Mouse (Mus musculus): Measurements from ENCODE around the gene Cntn4. TPM values are rescaled to one million over a fixed set of nuclear protein-coding genes. Genes with fewer than 3 reads are reported as not detected.
"Not testable (repeated sequence)": the region's sequence is repeated elsewhere in the genome, so short reads cannot be mapped to it uniquely, and the experiment has no call there.

The Cntn4 gene
- polyA plus RNA-seq, 1 experiment = not detected

DNA sequence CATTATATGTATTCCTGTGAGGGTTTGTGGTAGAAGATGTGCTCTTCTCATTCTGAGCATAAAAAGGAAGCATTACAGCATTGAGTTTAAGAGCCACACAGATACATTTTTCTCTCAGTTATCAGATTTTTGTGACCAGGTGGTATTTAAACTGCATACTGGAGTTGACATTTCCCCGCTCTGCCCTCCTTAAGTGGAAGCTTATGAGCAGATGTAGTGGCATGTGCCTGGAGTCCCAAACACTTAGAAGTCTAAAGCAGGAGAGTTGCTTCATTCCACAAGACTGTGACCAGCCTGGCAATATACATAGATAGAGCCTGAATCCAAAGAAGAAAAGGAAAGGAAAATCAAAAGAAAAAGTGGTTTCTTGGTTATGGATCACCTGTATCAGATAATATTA lies 655.5 kb downstream of the Cntn4 start:
- Histone ChIP-seq H3K4me3 (ENCODE audit: insufficient read depth, low read depth, low read length) (no peak overlapping the region), H3K27ac (replicated peaks; ENCODE audit: low read depth, low read length) (no peak overlapping the region), H3K4me1 (ENCODE audit: control insufficient read depth, insufficient read depth, insufficient read length, low read length) (no peaks in the 10 kb centered on the region)

DNA sequence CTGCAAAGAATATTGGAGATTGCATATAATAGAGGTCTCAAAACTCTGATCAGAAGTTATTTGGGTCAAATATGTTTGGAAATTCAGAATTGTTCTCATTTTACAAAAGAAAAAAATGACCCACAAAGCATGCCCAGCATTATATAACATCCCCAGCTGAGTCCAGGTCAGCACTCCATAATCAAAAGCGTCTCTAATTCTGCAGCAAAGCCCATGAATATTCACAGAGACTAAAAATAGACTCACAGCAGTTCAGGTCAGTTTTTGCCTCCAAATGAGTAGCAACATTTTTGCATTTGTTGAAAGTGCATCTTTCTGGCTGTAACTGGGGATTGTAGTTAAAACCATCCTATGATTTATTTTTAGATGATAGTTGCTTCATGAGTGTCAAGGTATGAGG lies 657.6 kb downstream of the Cntn4 start:
- Histone ChIP-seq H3K27ac (replicated peaks; ENCODE audit: low read depth, low read length) (no peak overlapping the region), H3K4me1 (ENCODE audit: control insufficient read depth, insufficient read depth, insufficient read length, low read length) (no peaks in the 10 kb centered on the region)

DNA sequence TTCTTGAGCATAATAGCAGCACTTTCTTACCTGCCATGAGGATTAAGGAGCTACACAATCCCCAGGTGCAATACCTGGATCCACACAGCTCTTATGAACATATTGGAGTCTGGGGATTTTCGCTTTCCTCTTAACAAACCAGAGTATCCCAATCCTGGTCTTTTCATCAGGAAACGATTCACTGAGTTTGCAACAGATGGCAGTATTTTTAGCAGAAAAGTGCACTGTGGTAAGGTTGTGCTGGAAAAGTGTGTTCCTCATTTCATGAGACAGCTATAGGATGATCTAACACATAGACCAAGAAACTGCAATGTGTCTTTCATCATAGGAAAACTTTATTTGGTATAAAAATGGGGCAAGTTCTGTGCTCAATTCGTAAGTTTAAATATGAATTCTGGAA lies 659.3 kb downstream of the Cntn4 start:
- no peak overlapping the region for H3K4me3 ChIP-seq (ENCODE audit: insufficient read depth, low read depth, low read length)
- no peaks in the 10 kb centered on the region for H3K4me1 ChIP-seq (ENCODE audit: control insufficient read depth, insufficient read depth, insufficient read length, low read length)
- H3K27ac ChIP-seq (replicated peaks; ENCODE audit: low read depth, low read length) = no peak overlapping the region

More for the DNA sequence above, 657.6 kb downstream of the Cntn4 start:
- H3K4me3 ChIP-seq (ENCODE audit: insufficient read depth, low read depth, low read length) = no peak overlapping the region

DNA sequence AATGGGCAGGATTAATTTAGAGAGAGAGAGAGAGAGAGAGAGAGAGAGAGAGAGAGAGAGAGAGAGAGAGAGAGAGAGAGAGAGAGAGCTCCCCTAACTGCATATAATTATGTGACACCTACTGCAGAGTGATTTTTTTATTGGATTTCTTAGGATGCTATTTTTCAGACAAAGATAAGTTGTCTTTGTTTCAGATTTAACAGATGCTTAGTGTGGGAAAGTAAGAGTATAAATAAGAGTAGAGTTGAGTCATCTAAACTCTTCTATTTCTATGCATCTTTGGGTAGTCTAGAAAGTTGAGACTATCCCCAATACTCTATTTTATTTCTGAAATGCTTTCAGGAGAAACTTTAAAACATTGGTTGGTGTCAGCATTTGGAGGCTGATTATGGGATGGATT lies 660.4 kb downstream of the Cntn4 start:
- no peak overlapping the region for H3K27ac ChIP-seq (replicated peaks; ENCODE audit: low read depth, low read length)
- H3K4me1 ChIP-seq (ENCODE audit: control insufficient read depth, insufficient read depth, insufficient read length, low read length) = no peaks in the 10 kb centered on the region
- no peak overlapping the region for H3K4me3 ChIP-seq (ENCODE audit: insufficient read depth, low read depth, low read length)

DNA sequence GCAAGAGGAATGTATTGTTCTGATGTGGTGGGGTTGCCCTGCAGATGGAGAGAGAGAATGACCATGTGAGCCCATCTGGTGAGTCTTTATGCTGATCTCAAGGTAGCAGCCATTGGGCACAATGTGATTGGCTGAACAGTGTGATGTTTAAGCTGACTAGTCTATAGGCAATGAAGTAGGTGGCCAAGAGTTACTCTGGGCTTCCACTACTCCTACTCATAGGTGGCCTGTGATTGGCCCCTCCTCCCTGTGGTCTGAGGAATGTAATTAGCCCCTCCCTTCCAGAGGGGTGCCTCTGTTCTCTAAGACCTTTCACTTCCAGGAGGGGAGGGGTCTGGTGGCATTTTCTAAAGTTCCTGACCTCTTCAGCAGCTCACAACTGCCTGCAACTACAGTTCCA lies 663.7 kb downstream of the Cntn4 start:
- H3K27ac ChIP-seq (replicated peaks; ENCODE audit: low read depth, low read length) = no peak overlapping the region
- no peaks in the 10 kb centered on the region for H3K4me1 ChIP-seq (ENCODE audit: control insufficient read depth, insufficient read depth, insufficient read length, low read length)
- no peak overlapping the region for H3K4me3 ChIP-seq (ENCODE audit: insufficient read depth, low read depth, low read length)

DNA sequence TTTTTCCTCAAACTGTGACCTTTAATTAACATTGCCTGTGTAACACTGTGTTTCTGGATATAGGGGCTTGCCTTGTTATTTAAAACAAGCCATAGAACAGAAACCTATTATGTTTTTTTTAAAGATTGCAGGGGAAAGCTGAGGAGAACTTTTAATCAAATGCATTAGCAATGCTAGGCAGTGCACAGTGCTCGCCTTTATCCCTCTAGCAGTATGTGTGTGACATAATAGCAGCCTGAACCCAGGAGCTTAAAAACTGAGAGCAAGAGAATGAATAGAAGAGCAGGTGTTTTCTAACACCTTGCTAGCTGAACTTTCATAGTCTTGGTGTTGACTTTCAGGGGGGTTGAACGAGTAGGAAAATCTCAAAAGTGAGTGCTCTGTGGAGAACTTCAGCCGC lies 672.6 kb downstream of the Cntn4 start:
- Histone ChIP-seq H3K4me3 (ENCODE audit: insufficient read depth, low read depth, low read length) (no peak overlapping the region), H3K4me1 (ENCODE audit: control insufficient read depth, insufficient read depth, insufficient read length, low read length) (no peaks in the 10 kb centered on the region), H3K27ac (replicated peaks; ENCODE audit: low read depth, low read length) (no peak overlapping the region)

DNA sequence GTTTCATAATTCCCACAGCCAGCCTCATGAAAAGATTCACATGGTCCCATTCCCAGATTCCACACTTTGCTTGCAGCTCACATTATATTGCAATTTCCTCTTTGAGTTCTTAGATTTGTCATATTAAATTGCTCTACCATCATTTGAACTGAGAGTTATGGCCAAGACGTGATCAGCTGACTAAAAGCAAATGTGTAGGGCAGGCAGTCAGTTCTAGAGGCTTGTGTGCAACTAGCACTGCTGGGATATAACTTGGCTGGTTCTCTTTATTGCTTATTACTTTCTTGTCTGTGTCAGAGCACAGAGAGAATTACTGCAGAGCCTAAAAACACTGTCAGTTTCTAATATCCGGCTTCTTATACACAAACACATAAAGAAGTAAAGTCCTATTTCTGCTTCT lies 673.9 kb downstream of the Cntn4 start:
- no peak overlapping the region for H3K27ac ChIP-seq (replicated peaks; ENCODE audit: low read depth, low read length)
- H3K4me1 ChIP-seq (ENCODE audit: control insufficient read depth, insufficient read depth, insufficient read length, low read length) = no peaks in the 10 kb centered on the region
- H3K4me3 ChIP-seq (ENCODE audit: insufficient read depth, low read depth, low read length) = no peak overlapping the region

DNA sequence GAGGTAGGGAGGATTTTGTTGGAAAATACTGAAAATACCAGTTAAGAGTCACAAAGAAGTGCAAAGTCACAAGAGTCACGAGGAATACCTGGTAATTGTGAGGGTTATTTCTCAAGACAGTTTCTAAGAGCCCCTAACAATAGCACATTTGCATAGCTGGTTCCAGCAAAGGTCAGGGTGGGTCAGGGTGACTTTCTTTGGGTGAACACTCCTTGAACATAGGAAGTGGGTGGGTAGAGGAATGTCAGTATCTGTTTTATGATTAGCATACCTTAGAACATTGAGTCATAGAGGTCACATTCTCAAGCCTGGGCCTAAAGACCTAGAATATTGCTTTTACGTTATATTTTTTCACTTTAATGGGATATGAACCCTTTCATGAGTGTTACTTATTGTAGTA lies 681.3 kb downstream of the Cntn4 start:
- not testable (repeated sequence) for H3K4me3 ChIP-seq (ENCODE audit: insufficient read depth, low read depth, low read length); H3K4me1 ChIP-seq (ENCODE audit: control insufficient read depth, insufficient read depth, insufficient read length, low read length); H3K27ac ChIP-seq (replicated peaks; ENCODE audit: low read depth, low read length)

DNA sequence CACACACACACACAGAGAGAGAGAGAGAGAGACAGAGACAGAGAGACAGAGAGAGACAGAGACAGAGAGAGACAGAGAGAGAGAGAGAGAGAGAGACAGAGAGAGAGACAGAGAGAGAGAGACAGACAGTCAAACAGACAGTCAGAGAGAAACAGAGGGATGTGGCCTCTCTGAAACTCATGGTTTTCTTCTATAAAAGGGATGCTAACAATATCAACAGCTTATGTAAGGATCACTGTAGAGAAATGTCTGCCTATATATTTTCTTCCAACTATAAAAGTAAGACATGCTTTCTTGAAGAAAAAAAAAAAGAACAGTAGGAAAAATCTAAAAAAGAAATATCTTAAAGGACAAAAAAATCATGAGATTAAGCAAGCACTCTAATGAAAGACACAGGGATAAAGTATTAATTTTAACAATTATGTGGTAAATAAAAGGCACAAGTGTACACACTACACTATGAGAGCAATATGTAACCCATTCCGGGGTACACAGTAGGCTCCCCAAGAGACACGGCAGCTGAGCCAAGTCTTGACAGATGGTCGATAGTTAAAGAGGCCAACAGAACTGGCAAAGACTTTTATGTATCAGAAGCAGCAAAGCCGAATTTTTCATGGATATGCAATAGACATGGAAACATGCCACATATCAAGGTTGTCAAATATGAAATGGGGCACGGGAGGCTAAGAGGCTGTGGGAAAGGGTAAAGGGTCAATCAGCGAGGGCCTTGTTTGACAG lies 704.0 kb downstream of the Cntn4 start:
- Histone ChIP-seq H3K4me1 (ENCODE audit: control insufficient read depth, insufficient read depth, insufficient read length, low read length) (no peaks in the 10 kb centered on the region), H3K4me3 (ENCODE audit: insufficient read depth, low read depth, low read length) (no peak overlapping the region), H3K27ac (replicated peaks; ENCODE audit: low read depth, low read length) (no peak overlapping the region)

DNA sequence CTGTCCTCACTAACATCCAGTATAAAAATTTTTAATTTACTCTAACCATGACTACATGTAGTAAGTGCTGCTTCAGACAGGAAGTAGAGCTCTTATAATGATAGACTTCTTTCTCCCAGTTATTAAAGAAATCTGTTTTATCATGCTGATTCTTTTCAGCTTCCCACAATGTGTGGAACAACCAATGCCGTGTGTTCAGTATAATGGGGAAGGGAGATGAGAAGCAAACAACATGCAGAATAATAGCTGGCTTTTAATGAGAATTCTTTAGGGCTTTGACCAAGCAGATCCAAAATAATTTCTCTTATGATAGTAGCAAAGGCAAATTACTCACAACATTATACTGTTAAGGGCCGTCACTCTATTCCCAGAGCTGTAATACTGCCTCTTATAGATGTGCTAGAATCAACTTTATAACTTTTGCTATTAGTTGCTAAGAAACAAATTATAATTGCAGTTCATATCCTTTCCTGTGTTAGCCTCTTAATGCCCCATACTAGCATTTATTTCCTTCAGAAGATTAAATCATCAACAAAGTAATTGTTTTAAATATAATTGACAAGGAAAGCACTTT lies 710.5 kb downstream of the Cntn4 start:
- Histone ChIP-seq H3K4me1 (ENCODE audit: control insufficient read depth, insufficient read depth, insufficient read length, low read length) (no peaks in the 10 kb centered on the region), H3K27ac (replicated peaks; ENCODE audit: low read depth, low read length) (no peak overlapping the region), H3K4me3 (ENCODE audit: insufficient read depth, low read depth, low read length) (no peak overlapping the region)

DNA sequence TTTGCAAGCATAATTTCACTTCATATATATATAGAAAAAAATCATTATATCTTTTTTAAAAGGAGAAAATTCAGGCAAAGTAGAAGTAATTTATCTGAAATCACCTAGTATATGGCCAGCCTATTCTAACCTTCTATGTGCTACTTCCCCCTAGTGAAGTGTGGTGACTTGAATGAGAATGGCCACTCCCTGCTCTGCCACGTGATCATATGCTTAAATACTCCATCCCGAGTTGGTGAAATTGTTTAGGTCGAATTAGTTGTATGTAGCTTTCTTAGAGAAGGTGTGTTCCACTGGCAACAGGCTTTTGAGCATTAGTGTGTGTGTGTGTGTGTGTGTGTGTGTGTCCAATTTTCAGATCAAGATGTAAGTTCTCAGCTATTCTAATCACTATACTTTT lies 730.6 kb downstream of the Cntn4 start:
- Histone ChIP-seq H3K4me3 (ENCODE audit: insufficient read depth, low read depth, low read length) (no peak overlapping the region), H3K4me1 (ENCODE audit: control insufficient read depth, insufficient read depth, insufficient read length, low read length) (no peaks in the 10 kb centered on the region), H3K27ac (replicated peaks; ENCODE audit: low read depth, low read length) (no peak overlapping the region)

DNA sequence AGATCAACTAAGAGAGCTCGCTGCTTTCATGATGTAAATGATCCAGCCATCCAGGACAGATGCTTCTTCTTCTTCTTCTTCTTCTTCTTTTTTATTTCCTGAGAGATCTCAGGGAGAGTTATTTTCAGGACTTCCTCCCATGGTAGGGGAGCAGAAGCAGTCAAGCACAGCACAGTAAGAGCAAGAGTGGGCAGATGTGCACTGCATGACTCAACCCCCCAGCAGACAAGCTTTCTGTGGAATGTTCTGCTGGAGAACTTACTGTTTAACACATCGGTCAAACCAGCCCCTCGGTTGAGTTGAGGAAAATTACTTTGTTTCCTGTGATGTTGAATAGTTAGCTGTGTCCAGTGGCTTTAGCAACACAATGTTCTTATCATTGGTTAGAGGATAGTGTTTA lies 731.2 kb downstream of the Cntn4 start:
- Histone ChIP-seq H3K27ac (replicated peaks; ENCODE audit: low read depth, low read length) (no peak overlapping the region), H3K4me3 (ENCODE audit: insufficient read depth, low read depth, low read length) (no peak overlapping the region), H3K4me1 (ENCODE audit: control insufficient read depth, insufficient read depth, insufficient read length, low read length) (no peaks in the 10 kb centered on the region)

DNA sequence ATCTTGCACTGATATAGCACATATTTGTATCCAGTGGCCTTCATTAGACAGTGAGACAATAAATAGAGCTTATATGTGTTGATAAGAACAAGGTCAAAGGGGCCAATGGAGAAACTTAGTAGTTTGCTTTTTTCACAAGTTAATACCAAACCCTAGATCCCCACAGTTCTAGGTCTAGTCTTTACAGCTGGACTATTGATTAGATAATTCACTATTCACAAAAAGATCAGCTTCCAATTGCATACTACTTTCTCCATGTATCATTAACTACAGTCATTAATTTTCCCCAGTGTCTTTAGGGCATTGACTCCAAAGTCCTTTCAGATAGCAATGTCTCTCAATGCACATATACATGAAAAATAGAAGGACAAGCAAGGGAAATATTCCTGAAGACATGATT lies 745.5 kb downstream of the Cntn4 start:
- Histone ChIP-seq H3K4me1 (ENCODE audit: control insufficient read depth, insufficient read depth, insufficient read length, low read length) (no peaks in the 10 kb centered on the region), H3K4me3 (ENCODE audit: insufficient read depth, low read depth, low read length) (no peak overlapping the region)

DNA sequence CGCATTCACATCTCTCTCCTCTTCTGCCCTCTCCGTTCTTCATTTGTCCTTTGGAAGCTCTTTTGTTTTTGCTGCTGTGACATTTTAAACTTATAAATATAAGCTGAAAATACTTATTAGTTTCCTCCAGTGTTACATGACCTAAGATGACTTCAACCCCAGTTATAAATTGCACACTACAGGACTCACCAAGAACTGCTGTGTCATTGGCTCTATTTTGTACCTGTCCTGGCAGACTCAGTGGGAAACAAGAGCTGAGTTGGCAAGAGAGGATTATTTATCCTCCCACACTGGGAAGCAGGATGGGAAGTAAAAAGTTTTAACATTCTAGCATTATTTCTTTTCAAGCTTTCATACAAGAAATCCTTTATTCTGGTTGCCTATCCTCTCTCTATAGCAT lies 746.0 kb downstream of the Cntn4 start:
- no peak overlapping the region for H3K4me3 ChIP-seq (ENCODE audit: insufficient read depth, low read depth, low read length)
- H3K27ac ChIP-seq (replicated peaks; ENCODE audit: low read depth, low read length) = no peak overlapping the region
- no peaks in the 10 kb centered on the region for H3K4me1 ChIP-seq (ENCODE audit: control insufficient read depth, insufficient read depth, insufficient read length, low read length)

More for the DNA sequence above, 745.5 kb downstream of the Cntn4 start:
- no peak overlapping the region for H3K27ac ChIP-seq (replicated peaks; ENCODE audit: low read depth, low read length)

DNA sequence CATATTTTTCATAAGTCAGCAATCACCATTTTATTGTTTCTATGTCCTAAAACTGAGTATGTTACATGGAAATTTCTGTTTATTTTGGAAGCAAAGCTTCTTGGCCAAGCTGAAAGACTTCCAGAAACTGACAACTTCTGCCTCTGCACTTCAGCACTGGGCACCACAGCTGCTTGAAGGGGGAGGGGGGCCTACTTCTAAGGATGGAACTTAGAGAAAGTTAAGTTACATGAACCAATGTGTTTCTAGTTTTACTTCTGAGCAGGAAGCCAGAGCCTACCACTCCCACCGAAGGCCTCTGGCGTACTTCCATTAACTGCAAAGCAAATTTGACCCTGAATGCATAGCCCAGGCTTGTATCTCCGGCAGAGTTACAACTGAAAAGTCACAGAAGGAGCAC lies 749.2 kb downstream of the Cntn4 start:
- Histone ChIP-seq H3K27ac (replicated peaks; ENCODE audit: low read depth, low read length) (no peak overlapping the region), H3K4me3 (ENCODE audit: insufficient read depth, low read depth, low read length) (no peak overlapping the region)

DNA sequence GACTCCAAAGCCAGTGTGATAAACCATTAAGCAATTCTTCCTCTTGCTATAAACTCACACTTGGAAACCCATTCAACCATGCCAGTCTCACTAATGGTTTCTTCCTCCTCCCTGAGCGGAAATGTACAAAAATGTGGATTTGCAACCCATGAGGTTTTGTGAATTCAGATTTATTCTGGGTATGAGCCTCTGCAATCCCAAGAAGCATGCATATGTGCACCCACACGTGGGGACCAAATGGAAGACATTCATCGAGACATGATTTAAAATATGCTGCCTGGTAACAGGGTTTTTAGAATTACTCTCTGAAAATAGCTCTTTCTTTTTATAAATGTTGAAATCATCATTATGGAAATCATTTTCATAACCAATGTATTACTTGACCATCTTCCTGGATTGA lies 754.0 kb downstream of the Cntn4 start:
- Histone ChIP-seq H3K27ac (replicated peaks; ENCODE audit: low read depth, low read length) (no peak overlapping the region), H3K4me1 (ENCODE audit: control insufficient read depth, insufficient read depth, insufficient read length, low read length) (no peaks in the 10 kb centered on the region), H3K4me3 (ENCODE audit: insufficient read depth, low read depth, low read length) (no peak overlapping the region)

More for the DNA sequence above, 749.2 kb downstream of the Cntn4 start:
- no peaks in the 10 kb centered on the region for H3K4me1 ChIP-seq (ENCODE audit: control insufficient read depth, insufficient read depth, insufficient read length, low read length)

Measured in brown adipose tissue, adult 24 weeks (tissue).